Mouse (Mus musculus): ENCODE data around the gene Tas1r1. TPM values are rescaled to one million over a fixed set of nuclear protein-coding genes. Genes with fewer than 3 reads are reported as not detected.

Tas1r1 gene
- total and polyA plus RNA-seq, 2 experiments from 2014 or later = 0.42 to 1.7 TPM

DNA sequence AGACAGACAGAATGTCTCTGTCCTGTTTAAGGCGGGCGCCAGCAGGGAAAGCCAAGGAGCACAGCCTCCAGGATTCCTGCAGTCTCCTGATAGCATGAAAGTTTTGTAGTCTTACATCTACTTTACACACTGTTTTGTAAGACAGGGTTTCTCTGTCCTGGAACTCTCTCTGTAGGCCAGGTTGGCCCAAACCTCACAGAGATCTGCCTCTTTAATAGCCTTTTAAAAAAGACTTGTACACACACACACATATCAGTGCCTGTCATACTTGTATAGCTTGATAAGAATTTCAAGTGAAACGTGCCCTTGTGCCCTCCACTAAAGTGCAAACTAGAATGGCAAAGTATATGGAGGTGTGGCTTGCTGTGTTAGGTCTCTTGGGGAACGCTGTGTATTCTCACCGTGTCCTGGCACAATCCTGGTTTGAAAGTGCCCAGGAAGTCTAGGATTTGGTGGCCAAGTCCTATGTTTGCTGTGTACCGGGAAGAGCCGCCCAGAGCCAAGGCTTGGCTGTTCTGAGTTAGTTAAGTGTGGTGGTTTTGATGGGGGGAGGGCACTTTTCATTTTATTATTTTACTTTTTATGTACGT is 27.1 kb downstream of the Tas1r1 start:
- TF ChIP-seq CTCF (IDR thresholded peaks at IDR 0.05; ENCODE audit: low read depth) = no peak
- no peak for DNase-seq (ENCODE audit: low spot score)
- Histone ChIP-seq H3K9me3 (ENCODE audit: low read length) (no peaks in the 10 kb centered on the region), H3K4me3 (ENCODE audit: low read length) (peak overlapping the region; percentile 72), H3K27ac (peak overlapping the region; percentile 38), H3K9ac (replicated peaks; ENCODE audit: low read length) (peak overlapping the region; percentile 68; the same call in 1 of the 2 replicates), H3K4me1 (ENCODE audit: insufficient read depth, low read length) (peaks cover 12% of the 10 kb centered on the region), H3K27me3 (ENCODE audit: insufficient read depth, low read length) (no peaks in the 10 kb centered on the region; the same call in 1 of the 2 replicates), H3K36me3 (ENCODE audit: insufficient read depth, low read length) (peaks cover 19% of the 10 kb centered on the region), H3K4me2 (ENCODE audit: low read depth, low read length) (peak overlapping the region; percentile 100)
- WGBS = 81% methylated on average over 8 of the region's 8 CpGs
- no peak for ATAC-seq

DNA sequence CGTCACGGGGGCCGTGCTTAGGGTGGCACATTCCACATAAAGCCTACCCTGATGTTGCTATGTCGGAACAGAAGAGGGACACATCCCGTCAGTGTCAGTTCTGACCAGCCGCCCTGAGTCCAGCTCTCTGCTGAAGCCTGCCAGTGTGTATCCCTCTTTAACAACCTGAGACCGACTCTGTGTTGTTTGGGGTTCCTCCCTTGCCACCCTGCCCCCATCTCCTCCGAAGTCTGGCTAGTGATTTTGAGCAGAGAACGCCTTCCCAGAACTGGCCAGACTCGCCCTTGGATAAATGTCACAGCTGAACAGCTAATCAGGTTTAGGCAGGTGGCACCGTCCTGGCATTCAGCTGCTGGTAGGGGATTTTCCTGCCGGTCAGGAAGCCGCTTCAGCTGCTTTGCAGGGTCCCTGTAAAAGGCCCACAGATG is 27.6 kb downstream of the Tas1r1 start:
- Histone ChIP-seq H3K4me3 (ENCODE audit: low read length) (peak overlapping the region; percentile 72), H3K4me1 (ENCODE audit: insufficient read depth, low read length) (peaks cover 12% of the 10 kb centered on the region), H3K27ac (peak overlapping the region; percentile 38), H3K9me3 (ENCODE audit: low read length) (no peaks in the 10 kb centered on the region), H3K27me3 (ENCODE audit: insufficient read depth, low read length) (no peaks in the 10 kb centered on the region; the same call in 1 of the 2 replicates), H3K36me3 (ENCODE audit: insufficient read depth, low read length) (peaks cover 14% of the 10 kb centered on the region), H3K9ac (replicated peaks; ENCODE audit: low read length) (peak overlapping the region; percentile 68), H3K4me2 (ENCODE audit: low read depth, low read length) (peak overlapping the region; percentile 100)
- ATAC-seq (no peak), DNase-seq (ENCODE audit: low spot score) (no peak)
- 14% methylated on average over 13 of the region's 13 CpGs for WGBS
- TF ChIP-seq CTCF (IDR thresholded peaks at IDR 0.05; ENCODE audit: low read depth) = no peak

DNA sequence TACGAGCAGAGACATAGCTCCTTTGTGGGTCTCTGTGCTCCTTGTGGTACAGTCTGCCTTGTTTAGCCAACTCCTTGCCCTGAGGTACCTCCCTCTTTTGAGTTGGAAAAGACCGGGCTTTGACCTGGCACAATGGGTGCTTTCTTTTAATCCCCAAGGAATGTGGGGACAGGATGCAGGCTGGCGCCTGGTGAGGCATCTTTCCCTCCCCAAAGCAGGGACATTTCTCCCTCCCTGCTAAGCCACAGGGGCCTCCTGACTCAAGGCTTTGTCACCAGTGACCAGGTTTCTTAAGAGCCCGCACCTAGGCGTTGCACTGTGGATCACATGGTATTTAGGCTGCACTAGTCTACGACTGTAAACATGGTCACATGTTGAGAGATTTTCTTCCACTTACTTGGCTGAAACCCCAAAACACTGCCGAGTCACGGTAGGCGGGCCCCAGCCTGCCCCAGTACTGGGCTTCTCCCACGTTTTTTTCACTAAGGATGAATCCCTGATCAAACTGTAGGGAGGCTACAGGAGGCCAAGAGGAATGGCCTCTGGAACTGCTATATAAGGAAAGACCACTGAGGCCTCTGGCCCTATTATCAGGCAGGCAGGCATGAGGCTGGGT is 28.2 kb downstream of the Tas1r1 start:
- WGBS = 3% methylated on average over 10 of the region's 10 CpGs
- H3K4me3 ChIP-seq (ENCODE audit: low read length) = peak overlapping the region; percentile 72
- peak overlapping the region; percentile 68 for H3K9ac ChIP-seq (replicated peaks; ENCODE audit: low read length)
- no peak for TF ChIP-seq CTCF (IDR thresholded peaks at IDR 0.05; ENCODE audit: low read depth)
- H3K27me3 ChIP-seq (ENCODE audit: insufficient read depth, low read length) = no peaks in the 10 kb centered on the region; the same call in 1 of the 2 replicates
- DNase-seq (ENCODE audit: low spot score) = peak; percentile 34
- H3K4me1 ChIP-seq (ENCODE audit: insufficient read depth, low read length) = peaks cover 12% of the 10 kb centered on the region
- H3K27ac ChIP-seq = peak overlapping the region; percentile 38; the same call in 1 of the 2 replicates
- ATAC-seq = no peak
- H3K9me3 ChIP-seq (ENCODE audit: low read length) = no peaks in the 10 kb centered on the region
- H3K36me3 ChIP-seq (ENCODE audit: insufficient read depth, low read length) = peaks cover 10% of the 10 kb centered on the region
- H3K4me2 ChIP-seq (ENCODE audit: low read depth, low read length) = peak overlapping the region; percentile 100

GRCm38 (mm10) chr4:152009076-152010051 is 29.0 kb downstream of the Tas1r1 start:
- peaks cover 4% of the 10 kb centered on the region; the same call in 1 of the 2 replicates for H3K36me3 ChIP-seq (ENCODE audit: insufficient read depth, low read length)
- H3K4me2 ChIP-seq (ENCODE audit: low read depth, low read length) = peak overlapping the region; percentile 100
- H3K4me1 ChIP-seq (ENCODE audit: insufficient read depth, low read length) = peaks cover 12% of the 10 kb centered on the region
- H3K27me3 ChIP-seq (ENCODE audit: insufficient read depth, low read length) = no peaks in the 10 kb centered on the region; the same call in 1 of the 2 replicates
- DNase-seq (ENCODE audit: low spot score) = peak; percentile 75
- WGBS = under 1% methylated on average over 110 of the region's 115 CpGs
- TF ChIP-seq CTCF (IDR thresholded peaks at IDR 0.05; ENCODE audit: low read depth) = no peak
- peak; percentile 84 for ATAC-seq
- H3K9me3 ChIP-seq (ENCODE audit: low read length) = no peaks in the 10 kb centered on the region
- peak overlapping the region; percentile 72 for H3K4me3 ChIP-seq (ENCODE audit: low read length)
- peak overlapping the region; percentile 80 for H3K27ac ChIP-seq
- peak overlapping the region; percentile 68 for H3K9ac ChIP-seq (replicated peaks; ENCODE audit: low read length)

GRCm38 (mm10) chr4:152008622-152009075 is 29.7 kb downstream of the Tas1r1 start, which contains the start of gene Klhl21:
Gene Klhl21, plus strand, starts transcription at chr4:152008803.
- DNase-seq (ENCODE audit: low spot score) (peak; percentile 95), ATAC-seq (peak; percentile 90)
- H3K4me2 ChIP-seq (ENCODE audit: low read depth, low read length) = peak within 1 kb of the TSS; percentile 100
- H3K27ac ChIP-seq = peak within 1 kb of the TSS; percentile 80
- H3K36me3 ChIP-seq (ENCODE audit: insufficient read depth, low read length) = no peaks in the 10 kb centered on the region
- peaks cover 12% of the 10 kb centered on the region for H3K4me1 ChIP-seq (ENCODE audit: insufficient read depth, low read length)
- no peaks in the 10 kb centered on the region for H3K9me3 ChIP-seq (ENCODE audit: low read length)
- no peaks in the 10 kb centered on the region; the same call in 1 of the 2 replicates for H3K27me3 ChIP-seq (ENCODE audit: insufficient read depth, low read length)
- 0% methylated on average over 45 of the region's 45 CpGs for WGBS
- peak within 1 kb of the TSS; percentile 72 for H3K4me3 ChIP-seq (ENCODE audit: low read length)
- TF ChIP-seq CTCF (IDR thresholded peaks at IDR 0.05; ENCODE audit: low read depth) = no peak
- H3K9ac ChIP-seq (replicated peaks; ENCODE audit: low read length) = peak within 1 kb of the TSS; percentile 68

DNA sequence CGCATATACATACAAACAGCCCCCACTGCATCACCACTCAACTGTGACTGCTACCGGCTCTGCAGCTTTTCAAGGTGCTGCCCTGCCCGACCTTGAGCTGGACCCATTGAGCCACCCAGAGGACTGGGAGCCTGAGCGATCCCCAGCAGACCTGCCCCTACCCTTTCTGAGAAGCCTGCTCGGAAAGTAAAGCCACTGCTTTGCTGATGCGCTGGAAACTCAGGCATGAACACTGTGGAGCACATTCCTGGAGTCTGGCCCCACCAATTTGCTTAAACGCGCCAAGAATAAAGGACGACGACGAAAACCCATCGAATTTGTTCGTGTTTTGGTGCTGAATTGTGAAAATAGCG is 30.2 kb downstream of the Tas1r1 start:
- Histone ChIP-seq H3K4me1 (ENCODE audit: insufficient read depth, low read length) (peaks cover 12% of the 10 kb centered on the region), H3K27ac (peak overlapping the region; percentile 80), H3K9ac (replicated peaks; ENCODE audit: low read length) (peak overlapping the region; percentile 68), H3K36me3 (ENCODE audit: insufficient read depth, low read length) (no peaks in the 10 kb centered on the region), H3K9me3 (ENCODE audit: low read length) (no peaks in the 10 kb centered on the region), H3K27me3 (ENCODE audit: insufficient read depth, low read length) (no peaks in the 10 kb centered on the region; the same call in 1 of the 2 replicates), H3K4me3 (ENCODE audit: low read length) (peak overlapping the region; percentile 72), H3K4me2 (ENCODE audit: low read depth, low read length) (peak overlapping the region; percentile 100)
- under 1% methylated on average over 14 of the region's 14 CpGs for WGBS
- no peak for ATAC-seq
- no peak for DNase-seq (ENCODE audit: low spot score)
- no peak for TF ChIP-seq CTCF (IDR thresholded peaks at IDR 0.05; ENCODE audit: low read depth)
